Mouse (Mus musculus) liver, embryonic 14.5 days (tissue): ENCODE measurements around the gene Ngfr.

Experiments used
- CTCF ChIP-seq: IDR thresholded peaks from 2 replicates; pipeline ENCODE4 v1.5.1; 2016; ENCODE audit warnings: antibody characterized with exemption, low read depth, control low read depth
- EP300 ChIP-seq: IDR thresholded peaks from 2 replicates; pipeline ENCODE4 v1.6.1; 2016; ENCODE audit warnings: antibody characterized with exemption, low read depth

- TF ChIP-seq EP300 (no peak), CTCF (no peak)
These were observed 41.3 kb downstream of the Ngfr start for GRCm38 (mm10) chr11:95546021-95546782.
